Mouse (Mus musculus): ENCODE measurements at regions not wholly inside any gene's neighbourhood (a gene's known extent, or its start where the extent isn't known, plus 50 kb on each side); places are given as distances from the start of the nearest gene placed in this dataset.

- DNase-seq, result no peak
Measured at GRCm38 (mm10) chr10:15592161-15592560, 874.1 kb upstream of the Gje1 start.

- peak in 1 of 2 experiments; percentile 3 for DNase-seq
Measured at GRCm38 (mm10) chr10:15586081-15586480, 868.1 kb upstream of the Gje1 start.

GRCm38 (mm10) chr10:15564119-15564518, 846.1 kb upstream of the Gje1 start:
- no peak for DNase-seq

- no peak for DNase-seq
Measured at GRCm38 (mm10) chr10:15553407-15554064, 835.5 kb upstream of the Gje1 start.

GRCm38 (mm10) chr10:15541797-15542350, 823.9 kb upstream of the Gje1 start:
- no peak for DNase-seq

- DNase-seq, result no peak
Measured at GRCm38 (mm10) chr10:15540780-15541426, 822.9 kb upstream of the Gje1 start.

- no peak for DNase-seq
Measured at GRCm38 (mm10) chr10:15536053-15536452, 818.0 kb upstream of the Gje1 start.

GRCm38 (mm10) chr10:15487367-15487766, 769.4 kb upstream of the Gje1 start:
- DNase-seq, result no peak

- DNase-seq, result no peak
Measured at GRCm38 (mm10) chr10:15443281-15443680, 725.3 kb upstream of the Gje1 start.

GRCm38 (mm10) chr10:15441216-15441615, 723.2 kb upstream of the Gje1 start:
- DNase-seq, result no peak

- no peak for DNase-seq
Measured at GRCm38 (mm10) chr10:15426746-15427145, 708.7 kb upstream of the Gje1 start.

- DNase-seq, result no peak
Measured at GRCm38 (mm10) chr10:15406211-15406610, 688.2 kb upstream of the Gje1 start.

GRCm38 (mm10) chr10:15405706-15406105, 687.7 kb upstream of the Gje1 start:
- no peak for DNase-seq

- no peak for DNase-seq
Measured at GRCm38 (mm10) chr10:15399964-15400363, 682.0 kb upstream of the Gje1 start.

GRCm38 (mm10) chr10:15397114-15397513, 679.1 kb upstream of the Gje1 start:
- no peak for DNase-seq

- DNase-seq, result no peak
Measured at GRCm38 (mm10) chr10:15395295-15395694, 677.3 kb upstream of the Gje1 start.

GRCm38 (mm10) chr10:15392027-15392816, 674.2 kb upstream of the Gje1 start:
- peak; percentile 12 to 23 for DNase-seq

- DNase-seq, result no peak
Measured at GRCm38 (mm10) chr10:15373571-15373970, 655.6 kb upstream of the Gje1 start.
